Mouse (Mus musculus): ENCODE measurements around the gene Nck2.
"Not testable (repeated sequence)": the region's sequence is repeated elsewhere in the genome, so short reads cannot be mapped to it uniquely, and the experiment has no call there.

Gene Nck2

GRCm38 (mm10) chr1:43537021-43537420, 92.6 kb downstream of the Nck2 start:
- no peak for DNase-seq

GRCm38 (mm10) chr1:43537496-43537895, 93.1 kb downstream of the Nck2 start:
- no peak for DNase-seq

GRCm38 (mm10) chr1:43538716-43539115, 94.3 kb downstream of the Nck2 start:
- DNase-seq, result no peak

- no peak for DNase-seq
Measured at GRCm38 (mm10) chr1:43539689-43540380, 95.5 kb downstream of the Nck2 start.

- DNase-seq, result peak in 1 of 2 experiments; percentile 8
Measured at GRCm38 (mm10) chr1:43542339-43542738, 98.0 kb downstream of the Nck2 start.

- DNase-seq, result no peak
Measured at GRCm38 (mm10) chr1:43547644-43548043, 103.3 kb downstream of the Nck2 start.

GRCm38 (mm10) chr1:43548749-43549148, 104.4 kb downstream of the Nck2 start:
- no peak for DNase-seq

- no peak for DNase-seq
Measured at GRCm38 (mm10) chr1:43550525-43550924, 106.1 kb downstream of the Nck2 start.

- DNase-seq, result not testable (repeated sequence)
Measured at GRCm38 (mm10) chr1:43553989-43554679, 109.8 kb downstream of the Nck2 start.

- no peak for DNase-seq
Measured at GRCm38 (mm10) chr1:43555222-43555974, 111.0 kb downstream of the Nck2 start.

- no peak for DNase-seq
Measured at GRCm38 (mm10) chr1:43558329-43558728, 114.0 kb downstream of the Nck2 start.

- no peak for DNase-seq
Measured at GRCm38 (mm10) chr1:43559043-43559692, 114.8 kb downstream of the Nck2 start.

- no peak for DNase-seq
Measured at GRCm38 (mm10) chr1:43561085-43561484, 116.7 kb downstream of the Nck2 start.

GRCm38 (mm10) chr1:43562002-43562666, 117.8 kb downstream of the Nck2 start:
- DNase-seq, result no peak

GRCm38 (mm10) chr1:43565260-43565659, 120.9 kb downstream of the Nck2 start:
- DNase-seq, result no peak

GRCm38 (mm10) chr1:43566677-43567377, 122.4 kb downstream of the Nck2 start:
- no peak for DNase-seq

- no peak for DNase-seq
Measured at GRCm38 (mm10) chr1:43568824-43569223, 124.4 kb downstream of the Nck2 start.

GRCm38 (mm10) chr1:43571105-43571504, 126.7 kb downstream of the Nck2 start:
- DNase-seq, result no peak

GRCm38 (mm10) chr1:43574793-43575304, 130.5 kb downstream of the Nck2 start:
- no peak for DNase-seq

GRCm38 (mm10) chr1:43577371-43577770, 133.0 kb downstream of the Nck2 start:
- DNase-seq, result no peak

GRCm38 (mm10) chr1:43583564-43583963, 139.2 kb downstream of the Nck2 start:
- DNase-seq, result no peak

- DNase-seq, result no peak
Measured at GRCm38 (mm10) chr1:43589001-43589400, 144.6 kb downstream of the Nck2 start.
